Mouse (Mus musculus) limb, embryonic 11.5 days (tissue): ENCODE data around the gene Pla2g2c. TPM values are rescaled to one million over a fixed set of nuclear protein-coding genes. Genes with fewer than 3 reads are reported as not detected.

Experiments used
- ATAC-seq: fragments of 200-750 bp; cut with Nextera tagmentation; 2 replicates; pipeline ENCODE4 v1.8.0; 2017; ENCODE audit warnings: low read depth; ENCODE audit not compliant: insufficient number of reproducible peaks, low FRiP score, low TSS enrichment
- DNase-seq: peaks from one replicate; pipeline ENCODE4 v3.0.0-alpha.2; 2015; ENCODE audit warnings: low spot score
- H3K27ac ChIP-seq: fragments of 300-500 bp; sonication (generic); replicated peaks from 2 replicates; pipeline ENCODE4 v1.5.1; 2014; ENCODE audit warnings: low read depth, mild to moderate bottlenecking, low read length
- H3K27me3 ChIP-seq: fragments of 300-500 bp; sonication (generic); 2 replicates; pipeline ENCODE4 v1.6.1; 2014; ENCODE audit warnings: mild to moderate bottlenecking, low read length, mixed read lengths; ENCODE audit not compliant: control insufficient read depth, insufficient read depth
- H3K36me3 ChIP-seq: fragments of 300-500 bp; sonication (generic); 2 replicates; pipeline ENCODE4 v1.6.1; 2014; ENCODE audit warnings: mild to moderate bottlenecking, low read length, moderate library complexity, mixed read lengths; ENCODE audit not compliant: control insufficient read depth, insufficient read depth
- H3K4me1 ChIP-seq: fragments of 300-500 bp; sonication (generic); 2 replicates; pipeline ENCODE4 v1.6.1; 2014; ENCODE audit warnings: low read length, mixed read lengths; ENCODE audit not compliant: control insufficient read depth, insufficient read depth
- H3K4me2 ChIP-seq: fragments of 300-500 bp; sonication (generic); 2 replicates; pipeline ENCODE4 v1.6.1; 2014; ENCODE audit warnings: low read depth, mild to moderate bottlenecking, moderate library complexity; ENCODE audit not compliant: severe bottlenecking
- H3K4me3 ChIP-seq: fragments of 300-500 bp; sonication (generic); 2 replicates; pipeline ENCODE4 v1.5.1; 2014; ENCODE audit warnings: low read depth, low read length
- H3K9ac ChIP-seq: fragments of 300-500 bp; sonication (generic); 2 replicates; pipeline ENCODE4 v1.6.1; 2014; ENCODE audit warnings: mild to moderate bottlenecking, low read length
- H3K9me3 ChIP-seq: fragments of 300-500 bp; sonication (generic); 2 replicates; pipeline ENCODE4 v1.6.1; 2016; ENCODE audit warnings: low read length; ENCODE audit not compliant: control insufficient read depth
- WGBS: fragments of 180-500 bp; shearing (Covaris S2); extraction: QIAGEN DNeasy Blood & Tissue Kit; methylation state at CpG from one replicate; pipeline ENCODE4 v1.1.7; 2014; 5-methylcytosine and 5-hydroxymethylcytosine counted together
- polyA plus RNA-seq: library from polyadenylated mRNA; unstranded; fragments of >200 nt; fragmentation: Nextera tagmentation; extraction: Ambion mirVana; gene quantifications from 2 replicates; pipeline ENCODE4 v1.2.1, GENCODE M21; 2014

The Pla2g2c gene
- polyA plus RNA-seq, result 0.27 and 1.1 TPM in 2 replicates

DNA sequence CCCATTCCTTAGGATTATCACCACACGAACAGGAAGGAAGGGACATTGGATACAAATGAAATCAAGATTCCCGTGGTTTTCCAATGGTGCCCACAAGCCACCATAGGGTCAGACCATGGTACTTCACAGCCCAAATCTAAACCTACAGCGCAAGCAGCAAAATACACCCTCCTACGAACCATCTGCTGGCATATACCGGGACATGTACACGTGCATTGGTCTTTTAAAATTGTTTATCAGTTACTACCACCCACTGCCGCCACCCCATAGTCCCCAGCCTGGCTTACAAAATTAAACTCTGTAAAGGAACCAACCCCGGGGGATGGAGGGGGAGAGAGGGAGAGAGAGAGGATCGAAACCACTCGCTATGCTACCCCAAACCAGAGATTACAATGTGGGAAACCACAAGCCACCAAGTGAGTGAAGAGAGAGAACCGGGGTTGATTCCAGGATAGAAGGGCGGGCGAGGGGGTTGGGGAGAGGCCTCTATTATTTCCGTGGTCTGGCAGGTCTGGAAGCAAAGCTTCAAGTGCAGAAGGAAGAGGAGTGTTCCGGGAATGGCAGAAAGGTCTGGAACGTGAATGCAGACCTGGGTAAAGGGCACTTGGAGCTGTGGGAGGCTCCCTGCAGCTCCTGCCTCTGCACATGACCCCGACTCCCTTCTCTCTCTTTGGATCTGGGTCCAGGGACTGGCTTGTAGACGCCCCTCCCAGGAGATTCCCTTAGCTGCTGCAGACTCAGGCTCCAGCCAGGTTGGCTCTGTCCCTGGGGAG is at the start of gene Pla2g2c:
TSS of gene Pla2g2c (plus strand) at position 439 of the 773 bp plus-strand sequence.
- Histone ChIP-seq H3K27ac (no peak within 1 kb of the TSS), H3K27me3 (no peaks in the 10 kb centered on the region), H3K4me2 (peak within 1 kb of the TSS; percentile 40)

DNA sequence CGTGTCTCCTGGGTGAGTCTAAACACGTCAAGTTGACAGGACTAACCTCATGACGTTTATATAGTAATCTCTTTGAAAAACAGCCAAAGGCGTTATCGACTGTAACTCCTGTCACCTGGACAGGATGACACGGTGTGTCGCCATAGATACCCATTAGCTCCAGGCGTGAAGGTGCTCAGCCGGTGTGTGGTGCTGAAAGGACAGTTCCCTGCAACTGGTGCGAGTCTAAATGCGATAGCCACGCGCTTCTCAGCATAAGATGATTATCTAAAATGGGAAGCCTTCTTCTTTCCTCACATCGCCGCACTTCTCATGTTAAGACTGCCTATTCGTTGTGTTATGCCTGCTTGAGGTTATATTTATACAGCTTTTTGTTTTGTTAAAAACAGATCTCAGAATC is 48.1 kb upstream of the Pla2g2c start:
- 13% methylated on average over 16 of the region's 16 CpGs for WGBS
- Histone ChIP-seq H3K4me2 (no peak overlapping the region), H3K9ac (no peak overlapping the region), H3K36me3 (no peaks in the 10 kb centered on the region), H3K27me3 (0 out of 2 replicates have a peak, but pooled peaks cover 2% of the 10 kb centered on the region), H3K9me3 (no peaks in the 10 kb centered on the region), H3K4me3 (no peak overlapping the region), H3K27ac (no peak overlapping the region), H3K4me1 (no peaks in the 10 kb centered on the region)
- no peak for ATAC-seq
- DNase-seq, result peak; percentile 82

More for the DNA sequence above, at the start of gene Pla2g2c:
- Histone ChIP-seq H3K9me3 (no peaks in the 10 kb centered on the region), H3K4me3 (peak within 1 kb of the TSS; percentile 16), H3K9ac (peak within 1 kb of the TSS; percentile 45), H3K36me3 (no peaks in the 10 kb centered on the region), H3K4me1 (peaks cover 20% of the 10 kb centered on the region)
- WGBS, result 56% methylated on average over 18 of the region's 18 CpGs
- DNase-seq, result no peak
- ATAC-seq, result no peak; the same call in 1 of the 2 replicates

DNA sequence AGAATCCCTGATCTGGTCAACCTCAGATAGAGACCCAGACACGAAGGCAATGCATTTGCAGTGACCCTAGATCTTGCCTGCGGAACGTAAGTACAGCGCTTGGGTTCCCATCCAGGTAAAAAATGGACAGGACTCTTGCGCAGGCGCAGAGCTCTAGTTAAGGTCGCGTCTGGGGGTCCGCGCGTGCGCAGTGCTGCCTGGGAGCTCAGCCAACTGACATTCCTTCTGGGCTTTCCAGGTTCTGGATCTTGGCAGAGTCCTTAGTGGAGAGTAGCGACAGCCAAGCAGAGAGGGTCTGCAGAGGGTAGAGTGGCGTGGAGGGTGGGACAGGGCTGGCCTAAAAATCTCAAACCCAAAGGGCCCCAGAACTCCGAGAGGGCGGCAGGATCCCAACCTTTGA is 47.0 kb upstream of the Pla2g2c start:
- Histone ChIP-seq H3K27me3 (0 out of 2 replicates have a peak, but pooled peaks cover 2% of the 10 kb centered on the region), H3K27ac (no peak overlapping the region), H3K4me2 (no peak overlapping the region), H3K4me1 (no peaks in the 10 kb centered on the region), H3K9me3 (no peaks in the 10 kb centered on the region), H3K36me3 (no peaks in the 10 kb centered on the region), H3K4me3 (no peak overlapping the region), H3K9ac (no peak overlapping the region)
- no peak for ATAC-seq
- peak; percentile 41 for DNase-seq
- WGBS, result 28% methylated on average over 16 of the region's 16 CpGs

DNA sequence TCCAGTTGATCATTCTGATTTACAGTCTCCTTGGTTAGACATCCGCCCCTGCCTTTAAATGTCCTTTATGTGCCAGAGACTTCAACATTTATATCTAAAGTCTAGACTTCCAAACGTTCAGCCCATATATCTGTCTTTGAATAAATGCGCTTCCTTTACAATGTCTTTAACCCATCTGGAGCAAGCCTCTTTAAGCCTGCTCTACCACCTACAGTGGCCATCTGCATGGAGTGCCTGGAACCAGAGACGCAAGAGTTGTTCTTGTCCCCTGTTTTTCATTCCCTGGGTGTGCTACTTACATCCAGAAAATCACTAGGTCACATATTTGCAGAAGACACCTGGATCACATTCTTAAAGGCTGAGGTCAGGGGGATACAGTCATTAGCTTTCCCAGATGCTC is 44.5 kb upstream of the Pla2g2c start:
- Histone ChIP-seq H3K4me2 (no peak overlapping the region), H3K9me3 (no peaks in the 10 kb centered on the region), H3K4me1 (no peaks in the 10 kb centered on the region), H3K36me3 (no peaks in the 10 kb centered on the region), H3K27me3 (0 out of 2 replicates have a peak, but pooled peaks cover 2% of the 10 kb centered on the region), H3K9ac (no peak overlapping the region), H3K4me3 (no peak overlapping the region), H3K27ac (no peak overlapping the region)
- DNase-seq, result no peak
- 78% methylated on average over 4 of the region's 4 CpGs for WGBS
- ATAC-seq, result no peak

DNA sequence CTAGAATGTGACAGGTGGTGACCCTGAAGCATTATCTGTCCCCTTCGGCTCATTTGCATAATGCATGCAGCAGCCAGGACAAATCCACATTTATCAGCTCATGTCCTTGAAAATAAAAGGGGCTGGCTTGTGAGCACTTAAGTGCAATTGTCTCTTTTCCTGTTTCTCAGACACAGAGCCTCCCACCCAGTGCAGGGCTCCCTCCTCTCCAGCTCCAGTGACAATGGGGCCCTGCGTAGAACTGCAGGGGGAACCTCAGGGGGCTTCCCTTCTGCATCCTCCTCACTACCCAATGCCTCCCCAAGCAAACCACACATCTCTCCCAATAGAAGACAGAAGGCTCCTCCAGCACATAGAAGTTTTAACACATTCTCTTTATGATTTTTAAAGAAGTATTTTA is 41.8 kb upstream of the Pla2g2c start:
- DNase-seq (no peak), ATAC-seq (no peak)
- Histone ChIP-seq H3K9me3 (no peaks in the 10 kb centered on the region), H3K36me3 (no peaks in the 10 kb centered on the region), H3K4me2 (no peak overlapping the region), H3K4me1 (no peaks in the 10 kb centered on the region), H3K4me3 (no peak overlapping the region), H3K27ac (no peak overlapping the region), H3K27me3 (no peaks in the 10 kb centered on the region), H3K9ac (no peak overlapping the region)
- 81% methylated on average over 2 of the region's 2 CpGs for WGBS

DNA sequence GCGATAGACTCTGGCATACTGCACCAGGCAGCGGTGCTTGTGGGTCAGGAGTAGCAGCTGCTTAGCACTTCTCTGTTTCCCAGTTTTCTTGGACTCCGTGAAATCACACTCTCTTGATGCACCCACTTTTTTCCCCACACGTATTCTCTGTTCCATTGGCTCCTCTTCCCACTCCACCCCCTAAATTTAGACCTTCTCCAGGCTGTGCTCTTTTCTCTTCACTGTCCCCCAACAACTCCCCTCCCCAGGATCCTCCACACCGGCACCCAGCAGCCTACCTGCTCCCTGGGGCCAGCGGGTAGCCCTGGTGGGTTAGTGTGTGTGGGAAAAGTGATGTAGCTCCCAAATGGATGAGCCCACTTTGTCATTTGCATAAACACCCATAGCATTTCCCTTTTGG is 38.8 kb upstream of the Pla2g2c start:
- H3K36me3 ChIP-seq, result no peaks in the 10 kb centered on the region
- H3K27ac ChIP-seq, result no peak overlapping the region
- WGBS, result 76% methylated on average over 6 of the region's 6 CpGs
- H3K4me2 ChIP-seq, result no peak overlapping the region
- no peaks in the 10 kb centered on the region for H3K4me1 ChIP-seq
- no peak overlapping the region for H3K9ac ChIP-seq
- no peak for ATAC-seq
- no peaks in the 10 kb centered on the region for H3K9me3 ChIP-seq
- no peak overlapping the region for H3K4me3 ChIP-seq
- DNase-seq, result no peak
- H3K27me3 ChIP-seq, result peaks cover 17% of the 10 kb centered on the region

DNA sequence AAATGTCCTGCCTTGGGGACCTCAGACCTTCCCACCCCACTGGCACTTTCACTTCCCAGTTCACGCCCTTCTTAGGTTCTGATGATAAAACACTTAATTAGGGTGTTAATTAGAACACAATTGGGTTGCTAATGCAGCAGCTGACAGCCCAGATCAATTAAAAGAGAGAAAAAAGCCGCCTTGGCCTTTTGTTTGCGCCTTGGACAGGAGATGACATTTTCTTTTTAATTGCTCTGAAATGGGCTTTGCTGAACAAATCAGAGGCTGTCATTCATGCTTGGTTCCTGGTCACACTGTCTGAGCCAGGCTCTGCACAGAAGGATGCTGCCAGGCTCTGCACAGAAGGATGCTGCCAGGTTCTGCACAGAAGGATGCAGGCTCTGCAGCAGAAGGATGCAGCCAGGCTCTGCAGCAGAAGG is 35.5 kb upstream of the Pla2g2c start:
- Histone ChIP-seq H3K4me2 (no peak overlapping the region), H3K9ac (no peak overlapping the region), H3K27me3 (peaks cover 33% of the 10 kb centered on the region), H3K4me3 (no peak overlapping the region), H3K4me1 (no peaks in the 10 kb centered on the region), H3K9me3 (no peaks in the 10 kb centered on the region), H3K27ac (no peak overlapping the region), H3K36me3 (no peaks in the 10 kb centered on the region)
- 9% methylated on average over 3 of the region's 3 CpGs for WGBS
- no peak for ATAC-seq
- DNase-seq, result no peak

DNA sequence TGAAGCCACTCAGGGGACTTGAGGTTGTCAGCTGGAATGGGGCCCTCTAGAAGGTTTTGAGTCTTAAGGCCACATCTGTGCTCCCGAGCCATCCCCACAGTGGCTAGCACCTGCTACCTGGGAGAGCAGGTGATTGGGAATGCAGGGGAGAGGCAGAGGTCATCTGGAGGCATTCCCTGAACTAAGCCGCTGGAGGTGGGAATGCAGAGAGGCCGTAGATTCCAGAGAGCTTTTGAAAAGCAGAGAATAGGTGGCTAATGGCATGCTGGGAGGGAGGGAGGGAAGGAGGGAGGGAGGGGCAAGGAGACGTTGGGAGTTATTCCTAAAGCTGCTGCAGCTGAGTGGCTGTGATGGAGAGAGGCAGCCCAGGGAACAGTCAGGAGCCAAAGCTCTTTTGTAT is 34.0 kb upstream of the Pla2g2c start:
- Histone ChIP-seq H3K36me3 (no peaks in the 10 kb centered on the region), H3K4me2 (no peak overlapping the region), H3K27ac (no peak overlapping the region), H3K4me1 (no peaks in the 10 kb centered on the region), H3K9me3 (no peaks in the 10 kb centered on the region), H3K4me3 (no peak overlapping the region), H3K9ac (no peak overlapping the region), H3K27me3 (peaks cover 33% of the 10 kb centered on the region)
- DNase-seq, result no peak
- 2% methylated on average over 4 of the region's 4 CpGs for WGBS
- no peak for ATAC-seq
